Mouse (Mus musculus) small intestine, adult 2 months (tissue): ENCODE measurements around the gene Prdm16. TPM values are rescaled to one million over a fixed set of nuclear protein-coding genes. Genes with fewer than 3 reads are reported as not detected.

Source experiments
- H3K27ac ChIP-seq: fragments of 200-500 bp; 2 replicates; pipeline ENCODE4 v1.5.1; 2012; ENCODE audit warnings: low read depth, low read length, control low read depth, inconsistent platforms; ENCODE audit not compliant: insufficient read depth
- H3K27me3 ChIP-seq: fragments of 200-500 bp; 2 replicates; pipeline ENCODE4 v1.6.1; 2012; ENCODE audit warnings: mild to moderate bottlenecking, moderate library complexity, low read length, inconsistent platforms; ENCODE audit not compliant: control insufficient read depth, insufficient read depth
- H3K36me3 ChIP-seq: fragments of 200-500 bp; 2 replicates; pipeline ENCODE4 v1.6.1; 2012; ENCODE audit warnings: mild to moderate bottlenecking, low read length, control low read depth, inconsistent platforms; ENCODE audit not compliant: control insufficient read depth, insufficient read depth
- H3K4me1 ChIP-seq: fragments of 200-500 bp; 2 replicates; pipeline ENCODE4 v1.6.1; 2012; ENCODE audit warnings: low read length, inconsistent platforms, mixed read lengths; ENCODE audit not compliant: control insufficient read depth, insufficient read depth, insufficient read length
- H3K4me3 ChIP-seq: fragments of 200-500 bp; 2 replicates; pipeline ENCODE4 v1.5.1; 2012; ENCODE audit warnings: low read depth, mild to moderate bottlenecking, control low read depth, inconsistent platforms, low read length, moderate library complexity
- CTCF ChIP-seq: fragments of 200-500 bp; IDR thresholded peaks from 2 replicates; pipeline ENCODE4 v1.5.1; 2012; ENCODE audit warnings: low read depth, mild to moderate bottlenecking, control low read depth, inconsistent platforms, low read length, moderate library complexity, mixed read lengths; ENCODE audit not compliant: insufficient replicate concordance, insufficient read length; ENCODE audit errors: extremely low read depth
- POLR2A ChIP-seq: fragments of 200-500 bp; IDR thresholded peaks from 2 replicates; pipeline ENCODE4 v1.6.1; 2012; ENCODE audit warnings: low read depth, mild to moderate bottlenecking, control low read depth, inconsistent platforms, low read length, moderate library complexity
- WGBS: fragments of 180-500 bp; shearing (Covaris S2); methylation state at CpG from one replicate; pipeline ENCODE4 v1.1.7; 2018; 5-methylcytosine and 5-hydroxymethylcytosine counted together
- polyA plus RNA-seq: library from polyadenylated mRNA; depleted of rRNA; stranded (reverse); fragments of >200 nt; gene quantifications from 2 replicates; pipeline ENCODE4 v1.2.3, GENCODE M21; 2012

Prdm16 gene
- polyA plus RNA-seq, 1 experiment = 4.9 TPM

GRCm38 (mm10) chr4:154599977-154600376, 36.7 kb downstream of the Prdm16 start:
- no peak overlapping the region for H3K27ac ChIP-seq
- WGBS = 80% methylated on average over 10 of the region's 10 CpGs
- TF ChIP-seq POLR2A = no peak
- TF ChIP-seq CTCF = no peak
- no peaks in the 10 kb centered on the region for H3K36me3 ChIP-seq
- H3K27me3 ChIP-seq = no peaks in the 10 kb centered on the region
- H3K4me1 ChIP-seq = no peaks in the 10 kb centered on the region
- H3K4me3 ChIP-seq = no peak overlapping the region

- 35% methylated on average over 7 of the region's 7 CpGs for whole genome bisulfite sequencing
- TF ChIP-seq POLR2A (no peak), CTCF (no peak)
- no peak overlapping the region for H3K4me3 ChIP-seq
- no peaks in the 10 kb centered on the region for H3K36me3 ChIP-seq
- H3K27ac ChIP-seq = no peak overlapping the region
- H3K4me1 ChIP-seq = no peaks in the 10 kb centered on the region
- no peaks in the 10 kb centered on the region for H3K27me3 ChIP-seq
These were observed 38.3 kb downstream of the Prdm16 start for GRCm38 (mm10) chr4:154598357-154598756.

GRCm38 (mm10) chr4:154596805-154597204, 39.9 kb downstream of the Prdm16 start:
- 64% methylated on average over 4 of the region's 4 CpGs for WGBS
- TF ChIP-seq CTCF (no peak), POLR2A (no peak)
- no peaks in the 10 kb centered on the region for H3K36me3 ChIP-seq

GRCm38 (mm10) chr4:154594761-154595556, 41.7 kb downstream of the Prdm16 start:
- no peaks in the 10 kb centered on the region for H3K36me3 ChIP-seq
- H3K27ac ChIP-seq = no peak overlapping the region
- 64% methylated on average over 21 of the region's 21 CpGs for WGBS
- peaks cover 6% of the 10 kb centered on the region for H3K4me1 ChIP-seq
- TF ChIP-seq CTCF = no peak
- no peak for TF ChIP-seq POLR2A
- H3K4me3 ChIP-seq = no peak overlapping the region
- H3K27me3 ChIP-seq = no peaks in the 10 kb centered on the region

More at GRCm38 (mm10) chr4:154596805-154597204, 39.9 kb downstream of the Prdm16 start:
- H3K27ac ChIP-seq = no peak overlapping the region
- H3K27me3 ChIP-seq = no peaks in the 10 kb centered on the region
- no peak overlapping the region for H3K4me3 ChIP-seq
- peaks cover 6% of the 10 kb centered on the region for H3K4me1 ChIP-seq

GRCm38 (mm10) chr4:154594116-154594760, 42.4 kb downstream of the Prdm16 start:
- H3K4me3 ChIP-seq = no peak overlapping the region
- H3K27ac ChIP-seq = no peak overlapping the region
- H3K36me3 ChIP-seq = no peaks in the 10 kb centered on the region
- peaks cover 6% of the 10 kb centered on the region for H3K4me1 ChIP-seq
- WGBS = 84% methylated on average over 17 of the region's 17 CpGs
- TF ChIP-seq CTCF (no peak), POLR2A (no peak)
- no peaks in the 10 kb centered on the region for H3K27me3 ChIP-seq

GRCm38 (mm10) chr4:154592562-154592961, 44.1 kb downstream of the Prdm16 start:
- WGBS = 25% methylated on average over 13 of the region's 13 CpGs
- H3K27ac ChIP-seq = no peak overlapping the region
- H3K27me3 ChIP-seq = no peaks in the 10 kb centered on the region
- no peaks in the 10 kb centered on the region for H3K36me3 ChIP-seq
- H3K4me1 ChIP-seq = peaks cover 6% of the 10 kb centered on the region
- TF ChIP-seq POLR2A (no peak), CTCF (no peak)
- H3K4me3 ChIP-seq = no peak overlapping the region

GRCm38 (mm10) chr4:154590910-154591309, 45.8 kb downstream of the Prdm16 start:
- Histone ChIP-seq H3K36me3 (no peaks in the 10 kb centered on the region), H3K4me1 (peaks cover 6% of the 10 kb centered on the region), H3K4me3 (no peak overlapping the region), H3K27ac (no peak overlapping the region), H3K27me3 (no peaks in the 10 kb centered on the region)
- no peak for TF ChIP-seq POLR2A
- WGBS = 89% methylated on average over 11 of the region's 11 CpGs
